Mouse (Mus musculus) liver, embryonic 14.5 days (tissue): ENCODE measurements around the gene Nr2c1. TPM values are rescaled to one million over a fixed set of nuclear protein-coding genes. Genes with fewer than 3 reads are reported as not detected.

Source experiments
- ATAC-seq: fragments of 200-750 bp; cut with Nextera tagmentation; 2 replicates; pipeline ENCODE4 v1.8.0; 2017; ENCODE audit warnings: moderate number of reproducible peaks, mild to moderate bottlenecking, moderate library complexity; ENCODE audit not compliant: insufficient read depth
- DNase-seq, 3 experiments: peaks; one replicate each; pipeline ENCODE4 v3.0.0-alpha.2; 2012 to 2013; ENCODE audit warnings: low read depth in 3 of 3, low spot score in 3 of 3
- H3K27ac ChIP-seq: fragments of 300-500 bp; sonication (generic); 2 replicates; pipeline ENCODE4 v1.5.1; 2014; ENCODE audit warnings: moderate library complexity, mild to moderate bottlenecking, control low read depth, inconsistent platforms
- H3K27me3 ChIP-seq: fragments of 300-500 bp; sonication (generic); 2 replicates; pipeline ENCODE4 v1.6.1; 2014; ENCODE audit warnings: mild to moderate bottlenecking, low read length, moderate library complexity; ENCODE audit not compliant: control insufficient read depth, insufficient read depth
- H3K36me3 ChIP-seq: fragments of 300-500 bp; sonication (generic); replicated peaks from 2 replicates; pipeline ENCODE4 v1.6.1; 2014; ENCODE audit warnings: low read depth; ENCODE audit not compliant: control insufficient read depth, insufficient read depth
- H3K4me1 ChIP-seq, 2 experiments: fragments of 200-500 bp in 1 of 2; fragments of 300-500 bp in 1 of 2; sonication (generic) in 1 of 2; replicated peaks; 2 replicates each; pipeline ENCODE4 v1.6.1; 2012 to 2014; ENCODE audit warnings: antibody characterized with exemption in 1 of 2, inconsistent platforms in 1 of 2, low read length in 1 of 2; ENCODE audit not compliant: control insufficient read depth in 2 of 2, insufficient read depth in 2 of 2
- H3K4me2 ChIP-seq: fragments of 300-500 bp; sonication (generic); 2 replicates; pipeline ENCODE4 v1.6.1; 2014; ENCODE audit warnings: low read depth, mild to moderate bottlenecking, control low read depth, moderate library complexity
- H3K4me3 ChIP-seq, 2 experiments: fragments of 200-500 bp in 1 of 2; fragments of 300-500 bp in 1 of 2; sonication (generic) in 1 of 2; 2 replicates each; pipeline ENCODE4 v1.5.1; 2012 to 2014; ENCODE audit warnings: low read depth in 2 of 2, low read length in 2 of 2, mild to moderate bottlenecking in 2 of 2, control low read depth in 1 of 2, inconsistent platforms in 1 of 2, moderate library complexity in 1 of 2; ENCODE audit not compliant: insufficient read depth in 1 of 2
- H3K9ac ChIP-seq: fragments of 300-500 bp; sonication (generic); replicated peaks from 2 replicates; pipeline ENCODE4 v1.6.1; 2014; ENCODE audit warnings: mild to moderate bottlenecking, control low read depth, moderate library complexity
- H3K9me3 ChIP-seq: fragments of 300-500 bp; sonication (generic); 2 replicates; pipeline ENCODE4 v1.6.1; 2016; ENCODE audit warnings: low read length, mixed read lengths; ENCODE audit not compliant: control insufficient read depth
- CTCF ChIP-seq: IDR thresholded peaks from 2 replicates; pipeline ENCODE4 v1.5.1; 2016; ENCODE audit warnings: antibody characterized with exemption, low read depth, control low read depth
- EP300 ChIP-seq: IDR thresholded peaks from 2 replicates; pipeline ENCODE4 v1.6.1; 2016; ENCODE audit warnings: antibody characterized with exemption, low read depth
- WGBS: fragments of 180-500 bp; shearing (Covaris S2); extraction: QIAGEN DNeasy Blood & Tissue Kit; methylation state at CpG from one replicate; pipeline ENCODE4 v1.1.7; 2014; ENCODE audit not compliant: insufficient replicate concordance; 5-methylcytosine and 5-hydroxymethylcytosine counted together
- polyA plus RNA-seq, 2 experiments: library from polyadenylated mRNA; depleted of rRNA in 1 of 2; stranded (reverse) in 1 of 2; unstranded in 1 of 2; fragments of >200 nt; fragmentation: Nextera tagmentation in 1 of 2; extraction: Ambion mirVana in 1 of 2; gene quantifications; 2 replicates each; pipeline versions ENCODE4 v1.2.1 to v1.2.3; 2012 to 2014

Nr2c1 gene
- polyA plus RNA-seq, 2 experiments: 2.2 TPM

GRCm38 (mm10) chr10:94171440-94172130 is 23.8 kb downstream of the Nr2c1 start:
- no peak for ATAC-seq
- H3K4me3 ChIP-seq: no peak overlapping the region
- DNase-seq: no peak
- no peaks in the 10 kb centered on the region for H3K9me3 ChIP-seq
- TF ChIP-seq EP300: no peak
- no peak for TF ChIP-seq CTCF
- no peaks in the 10 kb centered on the region for H3K27me3 ChIP-seq
- H3K4me2 ChIP-seq: no peak overlapping the region
- peaks cover 6% of the 10 kb centered on the region for H3K36me3 ChIP-seq
- WGBS: 81% methylated on average over 12 of the region's 12 CpGs
- H3K9ac ChIP-seq: no peak overlapping the region
- no peak overlapping the region for H3K27ac ChIP-seq
- H3K4me1 ChIP-seq: no peaks in the 10 kb centered on the region

- no peak overlapping the region for H3K4me3 ChIP-seq
- DNase-seq: no peak
- H3K9ac ChIP-seq: no peak overlapping the region
- no peaks in the 10 kb centered on the region for H3K27me3 ChIP-seq
- TF ChIP-seq EP300: no peak
- no peak for TF ChIP-seq CTCF
- H3K9me3 ChIP-seq: no peaks in the 10 kb centered on the region
- peaks cover 6% of the 10 kb centered on the region for H3K36me3 ChIP-seq
- WGBS: 77% methylated on average over 11 of the region's 11 CpGs
- H3K27ac ChIP-seq: no peak overlapping the region
- no peaks in the 10 kb centered on the region for H3K4me1 ChIP-seq
- H3K4me2 ChIP-seq: no peak overlapping the region
- no peak for ATAC-seq
Measured at GRCm38 (mm10) chr10:94172137-94172536, 24.3 kb downstream of the Nr2c1 start.

GRCm38 (mm10) chr10:94172706-94173105 is 24.9 kb downstream of the Nr2c1 start:
- H3K9ac ChIP-seq: no peak overlapping the region
- TF ChIP-seq EP300: no peak
- no peak for TF ChIP-seq CTCF
- H3K9me3 ChIP-seq: no peaks in the 10 kb centered on the region
- H3K27ac ChIP-seq: no peak overlapping the region
- WGBS: 77% methylated on average over 6 of the region's 6 CpGs
- H3K36me3 ChIP-seq: peaks cover 4% of the 10 kb centered on the region
- ATAC-seq (no peak), DNase-seq (no peak)
- H3K27me3 ChIP-seq: no peaks in the 10 kb centered on the region
- H3K4me3 ChIP-seq: no peak overlapping the region
- no peaks in the 10 kb centered on the region for H3K4me1 ChIP-seq
- H3K4me2 ChIP-seq: no peak overlapping the region

- Histone ChIP-seq H3K9ac (no peak overlapping the region), H3K4me2 (no peak overlapping the region), H3K4me3 (no peak overlapping the region), H3K27me3 (no peaks in the 10 kb centered on the region), H3K27ac (no peak overlapping the region), H3K9me3 (no peaks in the 10 kb centered on the region), H3K36me3 (peaks cover 3% of the 10 kb centered on the region; the same call in 1 of the 2 replicates), H3K4me1 (no peaks in the 10 kb centered on the region)
- no peak for DNase-seq
- ATAC-seq: no peak
- no peak for TF ChIP-seq CTCF
- TF ChIP-seq EP300: no peak
- 64% methylated on average over 7 of the region's 7 CpGs for WGBS
Measured at GRCm38 (mm10) chr10:94174652-94175051, 26.8 kb downstream of the Nr2c1 start.

- Histone ChIP-seq H3K9me3 (no peaks in the 10 kb centered on the region), H3K4me3 (no peak overlapping the region), H3K27ac (no peak overlapping the region), H3K36me3 (no peaks in the 10 kb centered on the region), H3K4me1 (no peaks in the 10 kb centered on the region), H3K27me3 (no peaks in the 10 kb centered on the region), H3K9ac (no peak overlapping the region), H3K4me2 (no peak overlapping the region)
- WGBS: 37% methylated on average over 4 of the region's 4 CpGs
- DNase-seq: no peak
- TF ChIP-seq CTCF: no peak
- no peak for TF ChIP-seq EP300
- ATAC-seq: no peak
Measured at GRCm38 (mm10) chr10:94183199-94183598, 35.4 kb downstream of the Nr2c1 start.
